Mouse (Mus musculus): ENCODE results near the gene Tenm3. TPM values are rescaled to one million over a fixed set of nuclear protein-coding genes. Genes with fewer than 3 reads are reported as not detected.

Tenm3 gene
- total RNA-seq (2021) = 100 to 1,000 TPM; 162 to 169 TPM

DNA sequence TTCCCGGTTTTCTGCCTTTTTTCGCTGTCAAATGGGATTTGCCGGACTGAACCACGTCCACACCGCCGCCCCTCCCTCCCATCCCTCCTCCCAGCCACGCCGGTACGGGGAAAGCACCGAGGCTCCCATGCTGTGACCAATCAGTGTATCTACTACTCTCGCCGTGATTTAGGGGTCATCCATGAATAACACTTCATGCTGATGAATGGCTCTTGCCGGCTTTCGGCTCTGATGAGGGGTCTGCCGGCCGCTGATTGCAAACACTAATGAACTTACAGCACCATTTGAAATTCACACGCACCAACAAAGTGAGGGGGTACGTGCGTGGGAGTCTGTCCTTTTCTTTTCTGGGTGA is at the start of gene Tenm3:
Tenm3 (minus strand) TSS at position 21 of the 355 bp plus-strand sequence.
- peak; percentile 55 for DNase-seq
- intact Hi-C loops (cut with DNase I) = loop anchor here (5.0 kb wide), 1 partner anchor 282 kb away; no protein-coding TSS in a partner anchor

DNA sequence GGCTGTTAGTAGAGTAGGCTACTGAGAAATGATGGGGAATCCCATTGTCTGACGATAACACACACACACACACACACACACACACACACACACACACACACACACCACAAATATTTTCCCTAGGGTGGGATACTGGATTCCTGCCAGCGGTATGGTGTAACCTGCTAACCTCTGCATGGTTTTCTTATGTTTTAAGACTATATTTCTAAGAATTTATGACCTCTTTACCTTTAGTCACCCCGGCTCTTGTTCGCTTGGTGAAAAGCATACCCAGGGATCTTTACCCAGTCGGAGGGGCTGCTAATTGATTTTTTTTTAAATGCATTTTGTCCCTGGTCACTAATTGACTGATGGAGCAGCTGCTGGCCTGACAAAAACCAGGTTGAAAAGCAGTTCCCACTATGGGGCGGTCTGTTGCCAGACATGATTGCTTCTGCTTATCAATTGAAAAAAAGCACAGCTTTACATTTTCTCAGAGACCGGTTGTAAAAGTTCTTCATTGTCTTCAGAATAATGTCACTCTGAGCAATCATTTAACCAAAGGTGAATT is 46.5 kb upstream of the Tenm3 start:
- no peak for DNase-seq

DNA sequence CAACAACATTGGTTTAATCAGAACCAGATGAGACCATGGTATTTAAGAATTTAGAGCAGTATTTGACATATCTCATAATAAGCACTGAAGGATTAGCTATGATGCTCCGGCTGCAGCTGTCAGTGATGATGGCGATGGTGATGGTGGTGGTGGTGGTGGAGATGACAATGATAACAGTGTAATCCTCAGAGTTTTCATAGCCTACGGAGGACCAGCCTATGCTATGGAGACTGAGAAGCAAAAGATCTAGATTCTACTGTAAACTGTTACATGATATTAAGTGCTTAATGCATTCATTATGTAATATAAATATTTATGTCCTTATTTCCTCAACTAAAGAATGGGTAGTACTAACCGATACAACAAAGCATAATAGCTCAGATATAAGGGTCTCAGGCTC is 40.5 kb upstream of the Tenm3 start:
- intact Hi-C loops (cut with DNase I) = no loop called here
- DNase-seq = no peak

More for the DNA sequence above, 46.5 kb upstream of the Tenm3 start:
- intact Hi-C loops (cut with DNase I) = no loop called here

DNA sequence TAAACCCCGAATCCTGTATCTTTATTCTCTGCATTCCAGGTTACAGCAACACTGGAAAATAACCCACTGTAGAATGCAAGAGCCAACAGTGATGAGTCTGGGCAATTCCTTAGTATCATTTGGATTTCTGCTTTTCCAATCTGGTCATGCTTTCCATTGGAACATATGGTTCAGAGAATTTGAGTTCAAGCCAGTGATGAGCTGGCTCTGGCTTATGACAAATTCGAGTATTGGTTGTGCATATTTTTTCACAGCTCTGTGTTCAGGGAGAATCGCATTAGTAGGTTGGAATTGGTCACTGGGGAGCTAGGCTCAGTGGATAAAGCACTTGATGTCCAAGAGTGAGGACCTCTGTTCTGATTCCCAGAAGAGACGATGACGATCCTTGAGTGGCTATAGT is 36.8 kb upstream of the Tenm3 start:
- intact Hi-C loops (cut with DNase I) = no loop called here
- DNase-seq = no peak

DNA sequence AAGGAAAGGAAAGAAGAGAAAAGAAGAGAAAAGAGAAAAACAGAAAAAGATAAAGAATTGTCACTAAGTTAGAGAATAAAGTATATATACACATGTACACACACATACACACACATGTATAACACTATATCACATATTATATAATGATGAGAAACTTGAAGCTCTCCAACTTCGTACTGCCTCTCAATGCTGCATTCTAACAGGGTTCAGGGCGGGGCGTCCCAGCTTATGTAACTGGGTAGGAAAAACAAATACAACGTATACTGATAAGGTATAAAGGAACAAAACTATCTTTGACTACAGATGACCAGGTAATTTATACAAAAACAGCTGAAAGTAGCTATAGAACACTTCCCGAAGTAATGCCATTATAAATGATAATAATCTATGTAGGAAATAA is 22.2 kb upstream of the Tenm3 start:
- intact Hi-C loops (cut with DNase I) = no loop called here
- no peak for DNase-seq

DNA sequence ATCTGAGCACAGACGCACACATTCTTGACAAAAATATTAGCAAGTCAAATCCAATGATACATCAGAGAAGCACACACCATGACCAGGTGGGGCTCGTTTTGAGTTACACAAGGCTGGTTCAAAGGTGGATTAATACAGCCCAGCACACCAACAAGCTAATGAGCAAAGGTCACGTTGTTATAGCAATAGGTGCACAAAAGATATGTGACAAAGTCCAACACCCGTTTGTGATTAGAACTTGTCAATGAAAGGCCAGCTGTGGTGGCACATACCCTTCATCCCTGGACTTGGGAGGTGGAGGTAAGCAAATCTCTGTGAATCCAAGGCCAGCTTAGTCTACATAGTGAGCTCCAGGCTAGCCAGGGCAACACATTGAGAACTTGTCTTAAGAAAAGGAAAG is 21.7 kb upstream of the Tenm3 start:
- intact Hi-C loops (cut with DNase I) = no loop called here
- no peak for DNase-seq

DNA sequence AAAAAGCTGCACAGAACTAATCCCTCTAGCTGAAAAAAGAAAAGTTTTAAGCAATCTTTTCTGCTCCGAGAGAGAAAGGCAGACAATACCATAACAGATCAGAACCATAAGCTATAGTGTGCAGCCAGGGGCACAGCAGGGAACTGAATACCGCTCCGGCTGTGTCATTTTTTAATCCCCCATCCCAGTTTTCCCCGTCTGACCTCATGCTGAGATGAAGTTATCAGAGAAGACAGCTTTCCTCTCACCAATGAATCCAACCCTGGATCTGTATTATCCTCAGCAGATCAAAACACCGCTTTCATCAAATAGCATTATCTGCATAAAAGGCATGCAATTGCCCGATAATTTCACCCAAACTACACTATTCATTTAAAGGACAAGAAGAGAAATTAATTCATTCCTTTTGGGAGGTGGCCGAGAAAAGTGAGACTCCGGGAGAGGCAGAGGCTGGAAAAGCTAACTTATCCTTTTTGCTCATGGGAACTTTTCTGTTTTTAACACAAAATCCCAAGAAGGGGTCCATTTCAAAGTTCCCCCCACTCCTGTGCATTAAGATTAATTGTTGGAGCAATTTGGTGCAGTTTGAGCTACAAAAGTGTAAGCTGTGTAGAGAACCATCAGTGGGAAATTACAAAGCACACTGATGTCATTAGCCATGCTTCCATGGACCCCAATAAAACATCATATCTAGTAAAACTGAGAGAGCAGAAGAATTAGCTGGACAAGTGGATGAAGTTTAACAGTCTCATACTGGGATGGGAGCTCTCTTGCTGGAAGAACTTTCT is 6.7 kb upstream of the Tenm3 start:
- intact Hi-C loops (cut with DNase I) = no loop called here
- peak; percentile 23 for DNase-seq

DNA sequence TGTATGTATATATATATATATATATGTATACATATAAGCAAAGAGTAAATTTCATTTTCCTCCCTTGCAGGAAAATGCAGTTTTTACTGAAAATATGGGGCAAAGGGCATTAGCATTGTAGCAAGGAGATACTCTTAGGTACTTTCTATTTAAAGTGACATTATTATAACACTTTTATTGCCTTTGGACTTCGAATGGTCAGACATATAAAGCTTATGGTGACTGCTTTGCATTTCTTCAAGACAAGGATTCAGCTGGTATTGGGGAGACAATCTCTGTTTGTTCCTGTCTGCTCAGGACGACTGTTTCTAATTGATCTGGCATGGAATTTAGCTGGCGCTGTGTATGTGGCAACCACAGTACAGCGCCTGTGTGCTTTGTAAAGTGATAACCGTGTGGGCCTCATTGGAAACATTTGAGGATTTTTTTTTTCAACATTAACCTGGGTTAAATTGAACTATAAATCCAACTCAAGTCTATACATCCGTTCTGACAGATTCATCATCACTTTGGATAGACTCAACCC is 5.4 kb upstream of the Tenm3 start:
- DNase-seq = no peak

DNA sequence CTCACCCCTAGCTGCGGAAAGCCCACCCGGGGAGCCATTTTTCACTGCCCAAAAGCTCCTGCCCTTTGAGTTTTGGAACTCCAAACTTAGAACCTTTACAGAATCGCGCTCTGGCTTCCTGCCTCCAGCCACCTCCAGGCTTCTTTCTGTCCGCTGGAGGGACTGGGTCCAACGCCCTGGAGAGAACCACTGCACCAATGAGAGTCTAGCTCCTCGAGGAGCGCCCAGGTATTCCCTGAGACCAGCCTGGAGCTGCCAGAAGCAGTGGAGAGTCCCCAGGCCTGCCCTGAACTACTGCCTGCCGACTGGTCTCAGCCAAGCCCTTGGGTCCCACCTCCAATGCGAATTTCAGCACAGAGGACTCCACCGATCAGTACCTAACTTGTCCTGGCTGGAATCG is 1.2 kb upstream of the Tenm3 start:
- intact Hi-C loops (cut with DNase I) = loop anchor here (5.0 kb wide), 1 partner anchor 283 kb away; no protein-coding TSS in a partner anchor
- DNase-seq = no peak

More for the DNA sequence above, 5.4 kb upstream of the Tenm3 start:
- intact Hi-C loops (cut with DNase I) = no loop called here

DNA sequence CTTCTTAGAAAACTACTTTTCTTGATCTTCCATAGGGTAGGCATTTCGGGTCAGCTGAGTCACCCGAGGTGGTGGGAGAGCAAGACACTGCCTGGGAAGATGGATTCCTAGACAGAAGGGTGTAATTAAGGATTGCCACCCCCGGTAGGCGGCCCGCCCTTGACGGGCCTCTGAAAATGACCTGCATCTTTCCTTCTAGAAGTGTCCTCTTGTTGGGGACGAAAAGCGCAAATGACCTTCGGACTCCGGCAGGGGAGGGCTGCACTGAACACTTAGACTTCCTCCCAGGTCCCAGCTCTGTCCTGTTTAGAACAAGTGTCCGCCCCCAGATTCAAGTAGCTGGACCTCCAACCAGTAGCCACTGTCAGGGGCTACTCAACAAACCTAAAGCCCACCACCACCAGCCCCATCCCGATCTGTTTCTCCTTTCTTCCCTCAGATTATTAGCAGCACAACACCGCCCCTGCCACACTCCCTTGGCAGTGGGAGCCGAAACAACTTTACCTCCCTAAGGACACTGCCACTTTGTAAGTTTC is 687 bp upstream of the Tenm3 start:
- no peak for DNase-seq
- intact Hi-C loops (cut with DNase I) = loop anchor here (5.0 kb wide), 1 partner anchor 282 kb away; no protein-coding TSS in a partner anchor

DNA sequence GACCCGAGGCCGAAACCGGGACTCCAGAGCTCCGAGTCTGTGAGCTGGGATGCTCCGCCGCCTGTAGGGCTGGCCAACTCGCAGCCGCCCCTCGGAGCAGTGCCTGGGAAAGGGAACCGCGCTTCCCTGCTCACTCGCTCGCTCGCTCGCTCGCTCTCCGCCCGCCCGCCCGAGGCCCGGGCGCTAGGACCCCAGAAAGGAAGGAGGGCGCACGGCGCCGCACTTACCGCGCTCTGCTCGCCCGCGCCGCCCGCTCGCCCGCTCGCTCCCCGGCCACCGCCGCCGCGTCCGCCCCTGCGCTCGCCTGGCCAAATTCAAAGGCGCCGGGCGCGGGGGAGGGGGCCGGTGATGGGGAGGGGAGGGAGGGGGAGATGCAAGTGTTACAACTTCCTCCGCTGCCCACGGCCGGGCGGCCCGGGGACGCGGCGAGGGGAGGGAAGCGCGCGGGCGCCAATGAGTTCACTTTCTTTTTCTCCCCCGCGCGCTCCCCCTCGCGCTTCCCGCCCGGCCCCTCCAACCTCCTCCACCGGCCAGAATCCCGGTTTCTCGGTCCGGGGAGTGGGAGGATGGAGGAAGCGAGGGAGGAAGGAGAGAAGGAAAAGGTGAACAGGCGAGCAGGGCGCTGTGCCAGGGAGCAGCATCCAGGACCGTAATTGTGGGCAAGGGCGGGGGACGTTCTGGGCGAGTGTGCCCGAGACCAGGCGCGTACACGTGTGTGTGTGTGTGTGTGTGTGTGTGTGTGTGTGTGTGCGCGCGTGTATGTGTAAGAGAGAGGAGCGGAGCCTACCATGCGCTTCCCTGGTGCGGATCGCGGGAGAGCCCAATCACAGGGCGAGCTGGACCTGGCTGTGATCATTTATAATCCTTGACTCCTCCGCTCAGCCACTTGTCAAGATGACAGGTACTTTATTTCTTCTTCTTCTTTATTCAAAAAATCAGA is 490 bp downstream of the Tenm3 start:
- peak; percentile 60 for DNase-seq
- intact Hi-C loops (cut with DNase I) = loop anchor here (5.0 kb wide), 1 partner anchor 281 kb away; no protein-coding TSS in a partner anchor

DNA sequence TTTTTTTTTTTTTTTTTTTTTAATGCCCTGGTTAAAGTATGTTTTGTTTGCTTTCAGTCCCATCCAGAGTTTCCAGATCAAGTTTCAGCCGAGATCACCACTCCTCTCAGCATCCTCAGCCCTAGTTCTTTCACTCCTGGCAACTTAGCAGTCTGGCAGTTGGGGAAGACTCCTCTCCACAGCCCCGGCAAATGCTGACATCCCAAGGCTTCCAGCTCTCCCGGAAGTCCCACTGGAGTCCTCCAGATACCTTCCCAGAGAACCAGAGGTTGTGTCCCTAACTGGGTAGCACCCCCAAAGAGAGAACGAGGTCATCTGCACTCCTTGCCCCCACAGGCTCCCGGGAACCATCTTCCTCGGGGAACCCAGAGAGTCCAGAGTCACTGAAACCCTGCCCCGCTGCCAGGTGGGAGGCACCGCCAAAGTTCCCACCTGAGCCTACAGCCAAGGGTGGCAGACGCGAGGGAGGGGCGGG is 1.2 kb downstream of the Tenm3 start:
- no peak for DNase-seq
- intact Hi-C loops (cut with DNase I) = loop anchor here (5.0 kb wide), 1 partner anchor 280 kb away; no protein-coding TSS in a partner anchor

DNA sequence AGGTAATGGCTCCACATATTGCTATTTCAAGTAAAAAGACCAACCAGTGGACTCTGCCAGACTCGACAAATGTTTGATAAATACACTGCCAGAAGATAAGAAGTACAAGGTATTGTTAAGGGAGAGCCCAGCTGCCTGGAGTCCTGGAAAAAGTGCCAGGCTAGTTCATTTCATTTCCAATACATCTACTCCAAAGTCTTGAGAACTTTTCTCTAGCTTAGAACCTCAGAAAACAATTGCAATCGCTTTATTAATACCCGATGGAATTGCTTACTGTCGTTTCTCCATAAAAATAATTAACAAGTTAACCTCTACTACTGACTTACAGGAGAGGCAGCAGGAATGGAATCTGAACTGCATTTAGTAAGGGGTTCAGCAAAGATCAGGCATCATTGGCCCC is 1.7 kb downstream of the Tenm3 start:
- intact Hi-C loops (cut with DNase I) = loop anchor here (5.0 kb wide), 1 partner anchor 280 kb away; no protein-coding TSS in a partner anchor

DNA sequence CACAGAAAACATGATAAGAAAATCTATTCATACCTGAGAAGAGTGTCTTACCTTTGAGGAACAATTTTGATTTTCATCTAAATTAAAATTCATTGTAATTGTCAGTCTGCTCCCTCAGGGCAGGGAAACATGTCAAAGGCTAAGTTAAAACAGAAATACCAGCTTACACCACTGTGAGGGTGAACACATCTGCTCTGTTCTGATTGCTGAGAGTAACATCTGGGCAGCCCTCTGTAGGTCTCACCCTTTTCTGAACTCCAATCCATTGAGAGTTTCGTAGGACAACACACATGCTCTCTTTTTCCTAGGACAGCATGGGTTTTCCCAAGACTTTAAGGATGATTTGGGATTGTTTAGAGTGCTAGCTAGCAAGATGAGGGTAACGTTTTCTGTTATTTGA is 8.0 kb downstream of the Tenm3 start:
- no peak for DNase-seq
- intact Hi-C loops (cut with DNase I) = no loop called here

More for the DNA sequence above, 1.7 kb downstream of the Tenm3 start:
- DNase-seq = no peak

DNA sequence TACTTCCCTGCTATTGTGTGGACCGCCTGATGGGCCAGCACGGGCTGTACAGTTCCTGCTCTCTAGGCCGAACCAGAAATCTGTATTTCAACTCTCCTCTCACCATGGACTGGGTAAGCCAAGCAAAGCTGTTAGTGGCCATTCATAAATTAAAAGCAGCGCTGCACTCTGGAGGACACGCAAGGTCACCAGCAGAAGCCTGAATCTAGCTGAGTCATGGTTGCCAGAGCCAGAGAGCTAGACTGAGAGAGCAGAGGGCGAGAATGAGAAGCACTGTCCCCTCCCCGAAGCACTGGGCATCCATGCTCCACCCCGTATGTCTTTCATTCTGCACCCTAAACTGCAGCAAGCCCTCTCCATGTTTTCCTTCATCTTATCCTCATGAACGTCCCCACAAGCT is 16.3 kb downstream of the Tenm3 start:
- intact Hi-C loops (cut with DNase I) = no loop called here
- DNase-seq = no peak

DNA sequence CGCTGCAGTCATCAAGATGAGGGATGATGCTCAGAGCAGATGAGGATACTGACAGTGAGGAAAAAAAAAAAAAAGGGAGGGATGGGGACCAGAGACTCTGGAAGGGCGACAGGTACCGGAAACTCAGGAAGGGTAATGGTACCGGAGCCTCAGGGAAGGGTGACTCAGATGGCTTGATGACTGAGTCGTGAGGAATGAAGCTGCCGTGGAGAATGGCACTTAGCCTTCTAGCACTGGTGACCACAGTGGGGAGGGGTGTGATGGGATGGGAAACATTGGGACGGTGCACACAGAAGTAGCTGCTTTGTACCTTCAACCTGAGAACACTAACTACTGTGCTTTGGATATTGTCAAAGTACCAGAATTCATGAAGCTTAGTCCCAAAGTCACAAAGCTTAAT is 18.1 kb downstream of the Tenm3 start:
- no peak for DNase-seq
- intact Hi-C loops (cut with DNase I) = no loop called here

DNA sequence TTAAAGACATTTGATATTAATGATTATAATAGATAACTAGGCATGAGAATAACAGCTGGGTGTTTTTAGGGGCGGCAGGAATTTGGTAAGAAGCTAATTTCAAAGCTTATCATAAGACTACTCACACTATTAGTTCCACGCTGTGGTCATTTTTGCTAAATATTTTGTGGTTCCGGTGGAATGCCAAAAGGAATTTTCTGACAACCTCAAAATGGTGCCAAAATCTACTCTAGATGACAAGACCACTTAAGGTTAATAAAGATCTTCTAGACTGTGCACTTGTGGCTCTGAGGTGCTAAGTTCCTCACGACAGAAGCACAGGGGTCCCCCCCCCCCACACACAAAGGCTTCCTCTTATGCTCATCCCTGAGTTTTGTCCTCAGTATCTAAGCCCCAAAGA is 21.5 kb downstream of the Tenm3 start:
- no peak for DNase-seq
- intact Hi-C loops (cut with DNase I) = no loop called here

DNA sequence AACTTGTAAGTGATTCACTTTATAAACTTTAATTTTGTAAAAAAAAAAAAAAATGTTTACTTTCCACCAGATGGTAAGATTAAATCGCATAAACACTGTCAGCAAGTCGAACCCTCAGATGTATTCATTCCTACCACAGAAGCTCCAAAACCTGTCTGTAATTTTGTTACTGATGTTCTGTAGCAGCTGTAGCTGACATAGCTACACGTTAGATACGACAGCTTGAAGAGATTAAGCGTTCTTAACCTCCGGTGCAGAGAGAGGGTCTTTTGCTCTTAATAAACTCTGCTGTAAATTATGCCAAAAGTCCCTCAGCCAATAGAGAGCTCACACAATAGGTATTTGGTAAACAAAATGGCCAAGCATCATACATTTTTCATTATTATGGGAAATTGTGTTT is 23.8 kb downstream of the Tenm3 start:
- intact Hi-C loops (cut with DNase I) = no loop called here
- no peak for DNase-seq

DNA sequence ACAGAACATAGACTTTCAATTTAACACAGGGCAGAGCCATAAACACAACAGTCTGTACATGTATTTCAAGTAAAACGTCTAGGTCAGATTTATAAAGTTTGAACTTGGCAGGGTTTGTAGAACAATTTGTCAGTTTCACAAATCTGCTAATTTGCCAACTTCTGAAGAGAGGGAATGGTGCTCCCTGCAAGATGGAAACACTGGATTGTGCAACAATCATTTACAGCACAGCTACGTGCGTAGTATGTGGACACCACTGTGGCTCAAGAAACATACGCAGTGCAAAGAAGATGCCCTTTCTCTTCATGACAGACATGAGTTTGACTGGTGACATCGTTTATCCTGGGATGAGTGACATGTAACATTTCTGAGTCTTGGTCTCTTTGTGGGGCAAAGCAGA is 24.4 kb downstream of the Tenm3 start:
- intact Hi-C loops (cut with DNase I) = no loop called here
- no peak for DNase-seq

DNA sequence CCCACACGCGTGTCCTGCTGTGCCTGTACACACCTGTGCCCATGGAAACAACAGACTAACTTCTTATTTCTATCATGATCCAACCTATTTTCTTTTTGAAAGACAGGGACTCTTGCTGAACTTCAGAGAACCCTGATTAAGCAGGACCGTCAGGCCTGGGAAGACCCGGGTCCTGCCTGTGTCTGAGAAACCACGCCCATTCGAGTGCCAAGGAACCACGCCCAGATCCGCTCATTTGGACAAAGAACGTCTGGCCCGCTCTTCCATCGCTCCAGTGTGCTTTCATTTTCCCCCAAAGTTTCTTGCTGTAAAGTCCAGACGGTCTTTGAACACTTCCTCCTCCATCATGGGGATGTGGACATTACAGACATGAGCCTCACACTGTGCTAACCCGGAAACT is 26.8 kb downstream of the Tenm3 start:
- no peak for DNase-seq
- intact Hi-C loops (cut with DNase I) = no loop called here

Data from left cerebral cortex, postnatal 4 days (tissue).